In the genomic region with DNA sequence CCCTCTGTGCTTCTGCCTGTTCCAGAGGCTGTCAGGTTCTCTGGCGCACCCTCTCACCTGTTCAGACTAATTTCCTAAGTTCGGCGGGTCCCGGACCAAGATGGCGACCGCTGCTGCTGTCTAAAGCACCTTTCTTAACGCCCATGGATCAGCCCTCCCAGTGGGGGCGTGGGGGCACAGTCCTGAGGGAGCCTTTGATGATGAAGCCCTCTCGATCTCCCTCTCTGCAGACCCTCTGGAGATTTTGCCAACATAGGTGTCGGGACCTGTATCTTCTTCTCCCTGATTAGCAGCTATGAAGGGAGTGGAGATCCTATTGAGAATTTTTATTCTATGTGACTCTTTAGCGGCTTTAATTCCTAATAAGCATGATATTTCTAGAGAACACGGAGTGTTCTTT, we compare ENCODE assay signal across 29 mouse cellular contexts.
DNase-seq lines count a peak whose midpoint lies in the region; ATAC-seq and TF ChIP-seq lines count a peak whose summit lies in the region.
"Had no signal": no experiment of that assay in that cellular context is flagged by ENCODE, and none has a peak within 500 bp of the region (broad histone marks: within the 10 kb centered on the region; RNA-seq: fewer than 3 reads in every experiment).

No protein-coding gene starts in this region.

- no peaks in the 10 kb centered on the region for H3K27me3 ChIP-seq in midbrain, embryonic 10.5 days (ENCODE audit: low read depth, poor library complexity, severe bottlenecking)
- no peaks in the 10 kb centered on the region for H3K27me3 ChIP-seq in midbrain, postnatal 0 days (ENCODE audit: insufficient read depth, low read length)
- H3K27me3 ChIP-seq in embryonic facial prominence, embryonic 10.5 days (replicated peaks; ENCODE audit: low read depth, poor library complexity, severe bottlenecking): peaks cover 4% of the 10 kb centered on the region; the same call in 1 of the 2 replicates
- H3K27me3 ChIP-seq in thymus, adult 2 months (ENCODE audit: control insufficient read depth, insufficient read depth, low read length): no peaks in the 10 kb centered on the region
- no peaks in the 10 kb centered on the region for H3K27me3 ChIP-seq in hindbrain, embryonic 11.5 days (ENCODE audit: control insufficient read depth, insufficient read depth, low read length)
- H3K27me3 ChIP-seq: CH12.LX; embryonic facial prominence, embryonic 12.5 days; embryonic facial prominence, embryonic 15.5 days; heart, embryonic 12.5 days; heart, embryonic 15.5 days; hindbrain, embryonic 12.5 days; hindbrain, embryonic 15.5 days; Patski had no signal

- no peak for TF ChIP-seq POLR2A in thymus, adult 2 months (IDR thresholded peaks at IDR 0.05; ENCODE audit: control insufficient read depth, extremely low read depth, insufficient read depth, low read length, poor library complexity)

- no peak overlapping the region for H3K4me3 ChIP-seq in midbrain, embryonic 10.5 days
- no peak overlapping the region for H3K4me3 ChIP-seq in midbrain, postnatal 0 days (ENCODE audit: low read depth, low read length)
- H3K4me3 ChIP-seq in embryonic facial prominence, embryonic 10.5 days: no peak overlapping the region
- no peak overlapping the region for H3K4me3 ChIP-seq in thymus, adult 2 months (ENCODE audit: control insufficient read depth, insufficient read depth, low read length)
- H3K4me3 ChIP-seq in hindbrain, embryonic 11.5 days (ENCODE audit: low read depth, low read length): no peak overlapping the region
- H3K4me3 ChIP-seq: embryonic facial prominence, embryonic 12.5 days; embryonic facial prominence, embryonic 15.5 days; heart, embryonic 12.5 days; heart, embryonic 15.5 days; hindbrain, embryonic 12.5 days; hindbrain, embryonic 15.5 days had no signal

- H3K4me1 ChIP-seq in midbrain, embryonic 10.5 days: peaks cover 14% of the 10 kb centered on the region
- no peaks in the 10 kb centered on the region for H3K4me1 ChIP-seq in midbrain, postnatal 0 days (ENCODE audit: insufficient read depth, low read length)
- peaks cover 36% of the 10 kb centered on the region for H3K4me1 ChIP-seq in embryonic facial prominence, embryonic 10.5 days
- no peaks in the 10 kb centered on the region for H3K4me1 ChIP-seq in thymus, adult 2 months (replicated peaks; ENCODE audit: control insufficient read depth, insufficient read depth, low read length)
- no peaks in the 10 kb centered on the region for H3K4me1 ChIP-seq in hindbrain, embryonic 11.5 days (replicated peaks; ENCODE audit: control insufficient read depth, insufficient read depth, low read length)
- H3K4me1 ChIP-seq: heart, embryonic 12.5 days; heart, embryonic 15.5 days; hindbrain, embryonic 15.5 days had no signal

- no peak for DNase-seq in midbrain, embryonic 10.5 days (ENCODE audit: low spot score)
- no peak for DNase-seq in midbrain, postnatal 0 days (ENCODE audit: low spot score)
- DNase-seq in R1 (ENCODE audit: low read depth, low spot score): peak; percentile 66
- DNase-seq in embryonic facial prominence, embryonic 10.5 days (ENCODE audit: low spot score): no peak
- DNase-seq in kidney, adult 18-20 months: no peak
- no peak for DNase-seq in thymus, adult 2 months
- DNase-seq in hindbrain, embryonic 11.5 days (ENCODE audit: low spot score): no peak
- DNase-seq: adrenal gland, postnatal 10 days; adrenal gland, postnatal 36 days; B cell, adult 2 months; cerebellum, adult 18-20 months; cerebellum, adult 9-10 months; cerebellum, postnatal 14 days; forebrain, postnatal 0 days; gastrocnemius, postnatal 25 days; heart, adult 18-20 months; heart, postnatal 10 days; heart, postnatal 4 days had no signal

- no peaks in the 10 kb centered on the region for H3K9me3 ChIP-seq in midbrain, embryonic 10.5 days (replicated peaks)
- H3K9me3 ChIP-seq in midbrain, postnatal 0 days (ENCODE audit: low read length): no peaks in the 10 kb centered on the region
- no peaks in the 10 kb centered on the region for H3K9me3 ChIP-seq in embryonic facial prominence, embryonic 10.5 days
- no peaks in the 10 kb centered on the region for H3K9me3 ChIP-seq in hindbrain, embryonic 11.5 days (ENCODE audit: control insufficient read depth, low read length)
- H3K9me3 ChIP-seq: embryonic facial prominence, embryonic 12.5 days; embryonic facial prominence, embryonic 15.5 days; heart, embryonic 12.5 days; heart, embryonic 15.5 days; hindbrain, embryonic 12.5 days; hindbrain, embryonic 15.5 days had no signal

- ATAC-seq in midbrain, postnatal 0 days (ENCODE audit: low FRiP score): no peak
- ATAC-seq in hindbrain, embryonic 11.5 days (ENCODE audit: low FRiP score): no peak
- ATAC-seq: forebrain, embryonic 14.5 days; forebrain, postnatal 0 days; intestine, postnatal 0 days; Patski had no signal

- no peak overlapping the region for H3K9ac ChIP-seq in midbrain, postnatal 0 days (replicated peaks; ENCODE audit: low read length, poor library complexity, severe bottlenecking)
- H3K9ac ChIP-seq in hindbrain, embryonic 11.5 days (ENCODE audit: low read depth, low read length): no peak overlapping the region
- H3K9ac ChIP-seq: embryonic facial prominence, embryonic 12.5 days; embryonic facial prominence, embryonic 15.5 days; forebrain, postnatal 0 days; heart, embryonic 12.5 days; heart, embryonic 15.5 days; hindbrain, embryonic 12.5 days; hindbrain, embryonic 15.5 days had no signal

- H3K27ac ChIP-seq in midbrain, embryonic 10.5 days (replicated peaks): 0 out of 2 replicates have a peak overlapping the region, but pooled peaks have one; percentile 46
- H3K27ac ChIP-seq in midbrain, postnatal 0 days (ENCODE audit: low read depth, low read length): no peak overlapping the region
- peak overlapping the region; percentile 70; the same call in 1 of the 2 replicates for H3K27ac ChIP-seq in embryonic facial prominence, embryonic 10.5 days (replicated peaks)
- no peak overlapping the region for H3K27ac ChIP-seq in thymus, adult 2 months (ENCODE audit: control insufficient read depth, insufficient read depth, low read length)
- H3K27ac ChIP-seq in hindbrain, embryonic 11.5 days (ENCODE audit: low read depth, low read length): no peak overlapping the region
- H3K27ac ChIP-seq: embryonic facial prominence, embryonic 12.5 days; embryonic facial prominence, embryonic 15.5 days; heart, embryonic 15.5 days; hindbrain, embryonic 12.5 days; hindbrain, embryonic 15.5 days had no signal

- no peaks in the 10 kb centered on the region for H3K36me3 ChIP-seq in midbrain, embryonic 10.5 days
- H3K36me3 ChIP-seq in midbrain, postnatal 0 days (ENCODE audit: insufficient read depth, low read length): no peaks in the 10 kb centered on the region
- H3K36me3 ChIP-seq in embryonic facial prominence, embryonic 10.5 days (replicated peaks): no peaks in the 10 kb centered on the region
- H3K36me3 ChIP-seq in thymus, adult 2 months (ENCODE audit: control insufficient read depth, insufficient read depth, low read length): no peaks in the 10 kb centered on the region
- no peaks in the 10 kb centered on the region for H3K36me3 ChIP-seq in hindbrain, embryonic 11.5 days (ENCODE audit: control insufficient read depth, insufficient read depth, low read length)
- H3K36me3 ChIP-seq: embryonic facial prominence, embryonic 12.5 days; embryonic facial prominence, embryonic 15.5 days; G1E; heart, embryonic 12.5 days; heart, embryonic 15.5 days; hindbrain, embryonic 12.5 days; hindbrain, embryonic 15.5 days had no signal

- WGBS in midbrain, embryonic 10.5 days: 91% methylated on average over 12 of the region's 12 CpGs
- WGBS in midbrain, postnatal 0 days: 85% methylated on average over 11 of the region's 12 CpGs
- 94% methylated on average over 12 of the region's 12 CpGs for WGBS in embryonic facial prominence, embryonic 10.5 days
- WGBS in thymus, adult 2 months: 93% methylated on average over 12 of the region's 12 CpGs
- WGBS in hindbrain, embryonic 11.5 days: 91% methylated on average over 11 of the region's 12 CpGs

- H3K4me2 ChIP-seq in midbrain, postnatal 0 days (ENCODE audit: low read depth, low read length, poor library complexity, severe bottlenecking): no peak overlapping the region
- no peak overlapping the region for H3K4me2 ChIP-seq in hindbrain, embryonic 11.5 days (replicated peaks; ENCODE audit: low read depth, low read length)
- H3K4me2 ChIP-seq: embryonic facial prominence, embryonic 12.5 days; embryonic facial prominence, embryonic 15.5 days; heart, embryonic 12.5 days; heart, embryonic 15.5 days; hindbrain, embryonic 12.5 days; hindbrain, embryonic 15.5 days had no signal

- TF ChIP-seq CTCF in midbrain, postnatal 0 days (IDR thresholded peaks at IDR 0.05): no peak
- no peak for TF ChIP-seq CTCF in thymus, adult 2 months (IDR thresholded peaks at IDR 0.05; ENCODE audit: borderline replicate concordance, control insufficient read depth, extremely low read depth, insufficient read depth, low read length, poor library complexity)

Comparison
In these comparisons a context has a peak if more than half of its experiments do, and no peak if none do; other contexts are left out.
1. H3K27ac ChIP-seq: peak in midbrain, embryonic 10.5 days (single experiment) and embryonic facial prominence, embryonic 10.5 days (single experiment); none in midbrain, postnatal 0 days (single experiment), thymus, adult 2 months (single experiment) and hindbrain, embryonic 11.5 days (single experiment).